Mouse (Mus musculus) MEL (cell line): ENCODE data around the gene Rora. TPM values are rescaled to one million over a fixed set of nuclear protein-coding genes. Genes with fewer than 3 reads are reported as not detected.

ENCODE experiments used
- DNase-seq: peaks from one replicate; pipeline ENCODE4 v3.0.0; 2011; ENCODE audit warnings: low read depth, low spot score
- H3K27ac ChIP-seq: 2 replicates; pipeline ENCODE4 v1.5.1; 2012; ENCODE audit warnings: low read depth, mild to moderate bottlenecking, control low read depth, low read length, moderate library complexity; ENCODE audit not compliant: control insufficient read depth
- H3K27me3 ChIP-seq, 2 experiments: fragments of 150-350 bp in 1 of 2; sonication (generic) in 1 of 2; 2 replicates each; pipeline ENCODE4 v1.6.1; 2012; ENCODE audit warnings: low read length in 2 of 2, mild to moderate bottlenecking in 2 of 2, improper control_type of control experiment in 1 of 2, moderate library complexity in 1 of 2; ENCODE audit not compliant: insufficient read depth in 2 of 2, control insufficient read depth in 1 of 2
- H3K36me3 ChIP-seq, 2 experiments: 2 replicates each; pipeline ENCODE4 v1.6.1; 2012 to 2014; ENCODE audit warnings: low read length in 2 of 2, improper control_type of control experiment in 1 of 2, inconsistent platforms in 1 of 2, mild to moderate bottlenecking in 1 of 2; ENCODE audit not compliant: insufficient read depth in 2 of 2, control insufficient read depth in 1 of 2
- H3K4me1 ChIP-seq, 2 experiments: fragments of 150-350 bp in 1 of 2; sonication (generic) in 1 of 2; 2 replicates each; pipeline ENCODE4 v1.6.1; 2012; ENCODE audit warnings: low read length in 2 of 2, improper control_type of control experiment in 1 of 2, mild to moderate bottlenecking in 1 of 2; ENCODE audit not compliant: insufficient read depth in 2 of 2, control insufficient read depth in 1 of 2
- H3K4me3 ChIP-seq, 2 experiments: fragments of 150-350 bp in 1 of 2; sonication (generic) in 1 of 2; 2 replicates each; pipeline ENCODE4 v1.5.1; 2012; ENCODE audit warnings: low read depth in 2 of 2, low read length in 2 of 2, mild to moderate bottlenecking in 2 of 2, moderate library complexity in 2 of 2, control low read depth in 1 of 2, improper control_type of control experiment in 1 of 2; ENCODE audit not compliant: control insufficient read depth in 1 of 2, insufficient read depth in 1 of 2
- H3K79me2 ChIP-seq: 2 replicates; pipeline ENCODE4 v1.6.1; 2012; ENCODE audit warnings: mild to moderate bottlenecking, low read length, moderate library complexity; ENCODE audit not compliant: control insufficient read depth, poor library complexity, insufficient read depth
- H3K9ac ChIP-seq: 2 replicates; pipeline ENCODE4 v1.6.1; 2012; ENCODE audit warnings: low read depth, mild to moderate bottlenecking, control low read depth, low read length, moderate library complexity; ENCODE audit not compliant: control insufficient read depth, poor library complexity, severe bottlenecking
- H3K9me3 ChIP-seq: fragments of 150-350 bp; sonication (generic); replicated peaks from 2 replicates; pipeline ENCODE4 v1.6.1; 2012; ENCODE audit warnings: mild to moderate bottlenecking, low read length, improper control_type of control experiment, moderate library complexity; ENCODE audit not compliant: insufficient read depth
- BHLHE40 ChIP-seq: IDR thresholded peaks from 2 replicates; pipeline ENCODE4 v1.6.1; 2012; ENCODE audit warnings: low read depth, mild to moderate bottlenecking, inconsistent platforms, low read length, improper control_type of control experiment, borderline replicate concordance
- E2F4 ChIP-seq: IDR thresholded peaks from 2 replicates; pipeline ENCODE4 v1.6.1; 2011; ENCODE audit warnings: low read depth, low read length, improper control_type of control experiment, borderline replicate concordance
- ELF1 ChIP-seq: IDR thresholded peaks from 2 replicates; pipeline ENCODE4 v1.6.1; 2014; ENCODE audit warnings: low read depth, mild to moderate bottlenecking, inconsistent platforms, low read length, improper control_type of control experiment, moderate library complexity
- GABPA ChIP-seq: IDR thresholded peaks from 2 replicates; pipeline ENCODE4 v1.6.1; 2012; ENCODE audit warnings: low read depth, mild to moderate bottlenecking, inconsistent platforms, low read length, improper control_type of control experiment, moderate library complexity
- JUND ChIP-seq: IDR thresholded peaks from 2 replicates; pipeline ENCODE4 v1.6.1; 2011; ENCODE audit warnings: low read depth, mild to moderate bottlenecking, improper control_type of control experiment, low read length
- KAT2A ChIP-seq: conservative IDR thresholded peaks from 2 replicates; pipeline ENCODE4 v1.6.1; 2012; ENCODE audit warnings: low read depth, low read length, improper control_type of control experiment, inconsistent platforms
- MAFK ChIP-seq: IDR thresholded peaks from 2 replicates; pipeline ENCODE4 v1.6.1; 2011; ENCODE audit warnings: low read depth, mild to moderate bottlenecking, low read length, improper control_type of control experiment, borderline replicate concordance
- MAX ChIP-seq: IDR thresholded peaks from 2 replicates; pipeline ENCODE4 v1.6.1; 2011; ENCODE audit warnings: low read length, improper control_type of control experiment
- MYC ChIP-seq: IDR thresholded peaks from 2 replicates; pipeline ENCODE4 v1.6.1; 2011; ENCODE audit warnings: low read depth, mild to moderate bottlenecking, low read length, improper control_type of control experiment, moderate library complexity
- POLR2A ChIP-seq, 2 experiments: IDR thresholded peaks; 2 replicates each; pipeline ENCODE4 v1.6.1; 2011 to 2012; ENCODE audit warnings: low read length in 2 of 2, mild to moderate bottlenecking in 2 of 2, control low read depth in 1 of 2, improper control_type of control experiment in 1 of 2, low read depth in 1 of 2, moderate library complexity in 1 of 2; ENCODE audit not compliant: control insufficient read depth in 1 of 2, insufficient read depth in 1 of 2, poor library complexity in 1 of 2
- POLR2AphosphoS2 ChIP-seq: IDR thresholded peaks from 2 replicates; pipeline ENCODE4 v1.6.1; 2011; ENCODE audit warnings: low read length, improper control_type of control experiment
- SIN3A ChIP-seq: IDR thresholded peaks from 2 replicates; pipeline ENCODE4 v1.6.1; 2012; ENCODE audit warnings: low read length, improper control_type of control experiment, inconsistent platforms
- SMC3 ChIP-seq: IDR thresholded peaks from 2 replicates; pipeline ENCODE4 v1.6.1; 2011; ENCODE audit warnings: low read depth, low read length, improper control_type of control experiment
- TBP ChIP-seq: IDR thresholded peaks from 2 replicates; pipeline ENCODE4 v1.8.0; 2011; ENCODE audit warnings: low read depth, low read length, improper control_type of control experiment
- TCF12 ChIP-seq: IDR thresholded peaks from 2 replicates; pipeline ENCODE4 v1.6.1; 2014; ENCODE audit warnings: low read depth, mild to moderate bottlenecking, inconsistent platforms, low read length, improper control_type of control experiment, moderate library complexity
- USF1 ChIP-seq: IDR thresholded peaks from 2 replicates; pipeline ENCODE4 v1.6.1; 2014; ENCODE audit warnings: low read depth, mild to moderate bottlenecking, inconsistent platforms, low read length, improper control_type of control experiment, moderate library complexity
- USF2 ChIP-seq, 2 experiments: IDR thresholded peaks; 2 replicates each; pipeline ENCODE4 v1.6.1; 2011 to 2012; ENCODE audit warnings: improper control_type of control experiment in 2 of 2, low read length in 2 of 2, borderline replicate concordance in 1 of 2, inconsistent platforms in 1 of 2, low read depth in 1 of 2, mild to moderate bottlenecking in 1 of 2; ENCODE audit not compliant: insufficient read depth in 1 of 2
- ZC3H11A ChIP-seq: IDR thresholded peaks from 2 replicates; pipeline ENCODE4 v1.6.1; 2012; ENCODE audit warnings: low read depth, mild to moderate bottlenecking, inconsistent platforms, low read length, improper control_type of control experiment
- ZKSCAN1 ChIP-seq: IDR thresholded peaks from 2 replicates; pipeline ENCODE4 v1.6.1; 2012; ENCODE audit warnings: low read depth, mild to moderate bottlenecking, inconsistent platforms, low read length, improper control_type of control experiment, moderate library complexity
- polyA plus RNA-seq, 2 experiments: library from polyadenylated mRNA; stranded (reverse) in 1 of 2; unstranded in 1 of 2; fragments of >175 nt in 1 of 2; fragments of >200 nt in 1 of 2; gene quantifications; 2 replicates each; pipeline versions ENCODE4 v1.2.1 to v1.2.4; 2012; ENCODE audit warnings: low replicate concordance in 2 of 2, low read depth in 1 of 2; ENCODE audit not compliant: insufficient read length in 2 of 2, insufficient read depth in 1 of 2, missing spikeins in 1 of 2
- total RNA-seq: library from RNA; depleted of rRNA; stranded (reverse); fragments of 300-350 nt; gene quantifications from 2 replicates; pipeline ENCODE4 v1.2.3, GENCODE M21; 2012

Gene Rora
- total and polyA plus RNA-seq, 3 experiments: not detected

GRCm38 (mm10) chr9:69390631-69391030 is 737.0 kb downstream of the Rora start:
- Histone ChIP-seq H3K27me3 (no peaks in the 10 kb centered on the region), H3K79me2 (no peaks in the 10 kb centered on the region)
- no peak for TF ChIP-seq MYC
- TF ChIP-seq ZKSCAN1: no peak
- TF ChIP-seq BHLHE40: no peak
- TF ChIP-seq POLR2AphosphoS2: no peak
- no peak for TF ChIP-seq TBP
- no peak for TF ChIP-seq TCF12
- TF ChIP-seq MAFK: no peak
- TF ChIP-seq JUND: no peak
- no peak for TF ChIP-seq MAX
- no peak for TF ChIP-seq KAT2A
- TF ChIP-seq SMC3: no peak
- no peak for TF ChIP-seq GABPA
- TF ChIP-seq USF1: no peak
- TF ChIP-seq POLR2A (IDR thresholded peaks at IDR 0.05; ENCODE audit: control insufficient read depth in 1 of 2, insufficient read depth in 1 of 2, low read depth in 1 of 2, low read length in 2 of 2, poor library complexity in 1 of 2): no peak
- TF ChIP-seq ELF1: no peak
- TF ChIP-seq ZC3H11A: no peak
- TF ChIP-seq, all 39 proteins: peak for 0
- Histone ChIP-seq H3K27ac (no peak overlapping the region), H3K9ac (no peak overlapping the region), H3K9me3 (no peaks in the 10 kb centered on the region), H3K4me3 (no peak overlapping the region), H3K36me3 (no peaks in the 10 kb centered on the region), H3K4me1 (no peaks in the 10 kb centered on the region)
- no peak for DNase-seq

- H3K36me3 ChIP-seq: peaks cover 0 to 10% of the 10 kb centered on the region in 2 experiments; a peak in 2 of 4 replicates
- no peak overlapping the region for H3K9ac ChIP-seq
- H3K9me3 ChIP-seq: no peaks in the 10 kb centered on the region
- no peak overlapping the region for H3K4me3 ChIP-seq
- no peak for DNase-seq
- H3K79me2 ChIP-seq: peaks cover 13% of the 10 kb centered on the region
- H3K27me3 ChIP-seq: no peaks in the 10 kb centered on the region
- H3K4me1 ChIP-seq: peaks cover 4 to 5% of the 10 kb centered on the region in 2 experiments; a peak in 3 of 4 replicates
- no peak overlapping the region for H3K27ac ChIP-seq
- TF ChIP-seq USF2 (IDR thresholded peaks at IDR 0.05; ENCODE audit: borderline replicate concordance in 1 of 2, insufficient read depth in 1 of 2, low read depth in 1 of 2, low read length in 2 of 2): no peak
- TF ChIP-seq E2F4: no peak
- no peak for TF ChIP-seq POLR2AphosphoS2
- no peak for TF ChIP-seq ELF1
- no peak for TF ChIP-seq SIN3A
Measured at GRCm38 (mm10) chr9:69394234-69394633, 740.6 kb downstream of the Rora start.
